Mouse (Mus musculus) MEL (cell line): ENCODE measurements around the gene Pparg.

Experiments used
- BHLHE40 ChIP-seq: IDR thresholded peaks from 2 replicates; pipeline ENCODE4 v1.6.1; 2012; ENCODE audit warnings: low read depth, mild to moderate bottlenecking, inconsistent platforms, low read length, improper control_type of control experiment, borderline replicate concordance
- CTCF ChIP-seq, 3 experiments: IDR thresholded peaks in 2 of 3; conservative IDR thresholded peaks in 1 of 3; 2 replicates each; pipeline ENCODE4 v1.5.1; 2011 to 2012; ENCODE audit warnings: low read length in 3 of 3, low read depth in 2 of 3, mild to moderate bottlenecking in 2 of 3, improper control_type of control experiment in 1 of 3, inconsistent platforms in 1 of 3, mixed read lengths in 1 of 3, moderate library complexity in 1 of 3; ENCODE audit not compliant: control insufficient read depth in 1 of 3, insufficient read depth in 1 of 3, poor library complexity in 1 of 3, severe bottlenecking in 1 of 3
- E2F4 ChIP-seq: IDR thresholded peaks from 2 replicates; pipeline ENCODE4 v1.6.1; 2011; ENCODE audit warnings: low read depth, low read length, improper control_type of control experiment, borderline replicate concordance
- EP300 ChIP-seq, 2 experiments: IDR thresholded peaks; 2 replicates each; pipeline ENCODE4 v1.6.1; 2011; ENCODE audit warnings: improper control_type of control experiment in 2 of 2, low read length in 2 of 2, low read depth in 1 of 2, mild to moderate bottlenecking in 1 of 2
- GATA1 ChIP-seq: IDR thresholded peaks from 2 replicates; pipeline ENCODE4 v1.6.1; 2011; ENCODE audit warnings: low read depth, low read length, improper control_type of control experiment
- POLR2A ChIP-seq, 2 experiments: IDR thresholded peaks; 2 replicates each; pipeline ENCODE4 v1.6.1; 2011 to 2012; ENCODE audit warnings: low read length in 2 of 2, mild to moderate bottlenecking in 2 of 2, control low read depth in 1 of 2, improper control_type of control experiment in 1 of 2, low read depth in 1 of 2, moderate library complexity in 1 of 2; ENCODE audit not compliant: control insufficient read depth in 1 of 2, insufficient read depth in 1 of 2, poor library complexity in 1 of 2
- POLR2AphosphoS5 ChIP-seq: IDR thresholded peaks from 2 replicates; pipeline ENCODE4 v1.6.1; 2012; ENCODE audit warnings: low read depth, borderline replicate concordance, mild to moderate bottlenecking, inconsistent platforms, low read length, moderate library complexity, mixed read lengths
- SIN3A ChIP-seq: IDR thresholded peaks from 2 replicates; pipeline ENCODE4 v1.6.1; 2012; ENCODE audit warnings: low read length, improper control_type of control experiment, inconsistent platforms
- SMC3 ChIP-seq: IDR thresholded peaks from 2 replicates; pipeline ENCODE4 v1.6.1; 2011; ENCODE audit warnings: low read depth, low read length, improper control_type of control experiment
- TBP ChIP-seq: IDR thresholded peaks from 2 replicates; pipeline ENCODE4 v1.8.0; 2011; ENCODE audit warnings: low read depth, low read length, improper control_type of control experiment
- USF1 ChIP-seq: IDR thresholded peaks from 2 replicates; pipeline ENCODE4 v1.6.1; 2014; ENCODE audit warnings: low read depth, mild to moderate bottlenecking, inconsistent platforms, low read length, improper control_type of control experiment, moderate library complexity
- ZC3H11A ChIP-seq: IDR thresholded peaks from 2 replicates; pipeline ENCODE4 v1.6.1; 2012; ENCODE audit warnings: low read depth, mild to moderate bottlenecking, inconsistent platforms, low read length, improper control_type of control experiment
- ZMIZ1 ChIP-seq: IDR thresholded peaks from 2 replicates; pipeline ENCODE4 v1.6.1; 2012; ENCODE audit warnings: low read depth, mild to moderate bottlenecking, inconsistent platforms, low read length, improper control_type of control experiment, moderate library complexity
- ZNF384 ChIP-seq: IDR thresholded peaks from 2 replicates; pipeline ENCODE4 v1.6.1; 2012; ENCODE audit warnings: low read depth, mild to moderate bottlenecking, inconsistent platforms, low read length, improper control_type of control experiment

DNA sequence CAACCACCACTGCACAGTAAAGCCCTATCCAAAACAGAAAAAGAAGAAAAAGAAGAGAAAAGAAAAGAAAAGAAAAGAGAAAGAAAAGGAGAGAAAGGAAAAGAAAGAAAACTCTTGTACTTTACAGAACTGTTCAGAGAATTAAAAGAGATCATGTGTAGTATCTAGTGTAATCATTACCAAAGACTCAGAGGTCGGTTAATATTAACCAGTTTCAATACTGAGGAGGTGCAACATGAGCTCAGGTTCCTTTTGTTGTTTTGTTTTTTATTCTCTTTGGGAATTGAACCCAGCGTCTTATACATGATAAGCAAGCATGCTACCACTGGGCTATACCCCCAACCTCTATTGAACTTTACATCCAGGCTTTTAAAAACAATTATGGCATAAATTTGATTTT is 74.1 kb downstream of the Pparg start:
- TF ChIP-seq USF1 (no peak), SIN3A (no peak), ZMIZ1 (no peak), POLR2A (IDR thresholded peaks at IDR 0.05; ENCODE audit: control insufficient read depth in 1 of 2, insufficient read depth in 1 of 2, low read depth in 1 of 2, low read length in 2 of 2, poor library complexity in 1 of 2) (no peak), CTCF (IDR thresholded peaks at IDR 0.05 in 2 of 3, conservative IDR thresholded peaks at IDR 0.05 in 1 of 3; ENCODE audit: control insufficient read depth in 1 of 3, insufficient read depth in 1 of 3, low read depth in 2 of 3, low read length in 3 of 3, poor library complexity in 1 of 3, severe bottlenecking in 1 of 3) (no peak), E2F4 (no peak), GATA1 (no peak), POLR2AphosphoS5 (no peak), EP300 (IDR thresholded peaks at IDR 0.05; ENCODE audit: low read depth in 1 of 2, low read length in 2 of 2) (no peak), TBP (no peak), BHLHE40 (no peak), ZNF384 (no peak), SMC3 (no peak), ZC3H11A (no peak)
